Mouse (Mus musculus) limb, embryonic 13.5 days (tissue): ENCODE results near the gene Itga3. TPM values are rescaled to one million over a fixed set of nuclear protein-coding genes. Genes with fewer than 3 reads are reported as not detected.
A peak's percentile ranks its signal among the peaks of the same experiment; 100 is the strongest.

Experiments
- ATAC-seq: fragments of 200-750 bp; cut with Nextera tagmentation; 2 replicates; pipeline ENCODE4 v1.8.0; 2017; ENCODE audit warnings: low read depth, moderate number of reproducible peaks, moderate TSS enrichment; ENCODE audit not compliant: low FRiP score
- H3K27ac ChIP-seq: fragments of 300-500 bp; sonication (generic); 2 replicates; pipeline ENCODE4 v1.5.1; 2015; ENCODE audit warnings: inconsistent platforms, mild to moderate bottlenecking, moderate library complexity
- H3K27me3 ChIP-seq: fragments of 300-500 bp; sonication (generic); 2 replicates; pipeline ENCODE4 v1.6.1; 2015; ENCODE audit warnings: mild to moderate bottlenecking, inconsistent platforms
- H3K36me3 ChIP-seq: fragments of 300-500 bp; sonication (generic); 2 replicates; pipeline ENCODE4 v1.6.1; 2015; ENCODE audit warnings: inconsistent platforms, mild to moderate bottlenecking, moderate library complexity
- H3K4me1 ChIP-seq: fragments of 300-500 bp; sonication (generic); 2 replicates; pipeline ENCODE4 v1.6.1; 2015; ENCODE audit warnings: inconsistent platforms
- H3K4me2 ChIP-seq: fragments of 300-500 bp; sonication (generic); replicated peaks from 2 replicates; pipeline ENCODE4 v1.6.1; 2015; ENCODE audit warnings: inconsistent platforms, mild to moderate bottlenecking, moderate library complexity
- H3K4me3 ChIP-seq: fragments of 300-500 bp; sonication (generic); 2 replicates; pipeline ENCODE4 v1.5.1; 2015; ENCODE audit warnings: moderate library complexity, mild to moderate bottlenecking, inconsistent platforms
- H3K9ac ChIP-seq: fragments of 300-500 bp; sonication (generic); 2 replicates; pipeline ENCODE4 v1.6.1; 2015; ENCODE audit warnings: mild to moderate bottlenecking, inconsistent platforms
- H3K9me3 ChIP-seq: fragments of 300-500 bp; sonication (generic); 2 replicates; pipeline ENCODE4 v1.6.1; 2016; ENCODE audit warnings: inconsistent platforms
- WGBS: fragments of 180-500 bp; shearing (Covaris S2); methylation state at CpG from one replicate; pipeline ENCODE4 v1.1.7; 2015; 5-methylcytosine and 5-hydroxymethylcytosine counted together
- polyA plus RNA-seq: library from polyadenylated mRNA; unstranded; fragments of >200 nt; fragmentation: Nextera tagmentation; extraction: Ambion mirVana; gene quantifications from 2 replicates; pipeline ENCODE4 v1.2.1, GENCODE M21; 2015

Itga3 gene
- polyA plus RNA-seq, 1 experiment from 2014 or later, result 8.9 TPM

- H3K4me3 ChIP-seq, result peak overlapping the region; percentile 53
- H3K9ac ChIP-seq, result peak overlapping the region; percentile 68
- under 1% methylated on average over 42 of the region's 42 CpGs for WGBS
- peaks cover 81% of the 10 kb centered on the region for H3K27me3 ChIP-seq
- no peak overlapping the region for H3K27ac ChIP-seq
- peak overlapping the region; percentile 80 for H3K4me2 ChIP-seq
- no peaks in the 10 kb centered on the region for H3K9me3 ChIP-seq
- no peaks in the 10 kb centered on the region for H3K36me3 ChIP-seq
- H3K4me1 ChIP-seq, result peaks cover 37% of the 10 kb centered on the region
- no peak for ATAC-seq
Observed at GRCm38 (mm10) chr11:95076041-95076535, 513 bp downstream of the Itga3 start.

GRCm38 (mm10) chr11:95075197-95076040, 1.2 kb downstream of the Itga3 start:
- 9% methylated on average over 19 of the region's 19 CpGs for WGBS
- no peaks in the 10 kb centered on the region for H3K36me3 ChIP-seq
- no peak for ATAC-seq
- peaks cover 41% of the 10 kb centered on the region for H3K4me1 ChIP-seq
- H3K27ac ChIP-seq, result no peak overlapping the region
- H3K4me3 ChIP-seq, result peak overlapping the region; percentile 53
- H3K9me3 ChIP-seq, result no peaks in the 10 kb centered on the region
- peak overlapping the region; percentile 80 for H3K4me2 ChIP-seq
- H3K9ac ChIP-seq, result peak overlapping the region; percentile 68
- peaks cover 81% of the 10 kb centered on the region for H3K27me3 ChIP-seq

GRCm38 (mm10) chr11:95074694-95075093, 1.9 kb downstream of the Itga3 start:
- peak overlapping the region; percentile 53; the same call in 1 of the 2 replicates for H3K4me3 ChIP-seq
- peak overlapping the region; percentile 80 for H3K4me2 ChIP-seq
- no peak overlapping the region for H3K27ac ChIP-seq
- H3K27me3 ChIP-seq, result peaks cover 75% of the 10 kb centered on the region
- no peak for ATAC-seq
- no peak overlapping the region for H3K9ac ChIP-seq
- H3K36me3 ChIP-seq, result no peaks in the 10 kb centered on the region
- H3K9me3 ChIP-seq, result no peaks in the 10 kb centered on the region
- H3K4me1 ChIP-seq, result peaks cover 41% of the 10 kb centered on the region
- WGBS, result 66% methylated on average over 4 of the region's 4 CpGs

GRCm38 (mm10) chr11:95073835-95074234, 2.8 kb downstream of the Itga3 start:
- Histone ChIP-seq H3K36me3 (no peaks in the 10 kb centered on the region), H3K27ac (no peak overlapping the region), H3K27me3 (peaks cover 66% of the 10 kb centered on the region), H3K9me3 (no peaks in the 10 kb centered on the region), H3K4me3 (no peak overlapping the region), H3K4me2 (peak overlapping the region; percentile 80; the same call in 1 of the 2 replicates), H3K9ac (no peak overlapping the region), H3K4me1 (peaks cover 41% of the 10 kb centered on the region)
- WGBS, result 65% methylated on average over 4 of the region's 4 CpGs
- no peak for ATAC-seq

- peaks cover 56% of the 10 kb centered on the region for H3K27me3 ChIP-seq
- 69% methylated on average over 5 of the region's 5 CpGs for WGBS
- H3K9me3 ChIP-seq, result no peaks in the 10 kb centered on the region
- H3K36me3 ChIP-seq, result no peaks in the 10 kb centered on the region
- no peak overlapping the region for H3K4me3 ChIP-seq
- no peak overlapping the region for H3K9ac ChIP-seq
- H3K4me1 ChIP-seq, result peaks cover 41% of the 10 kb centered on the region
- no peak overlapping the region for H3K27ac ChIP-seq
- no peak overlapping the region for H3K4me2 ChIP-seq
- no peak for ATAC-seq
Observed at GRCm38 (mm10) chr11:95072804-95073203, 3.8 kb downstream of the Itga3 start.

GRCm38 (mm10) chr11:95072136-95072535, 4.5 kb downstream of the Itga3 start:
- Histone ChIP-seq H3K4me2 (no peak overlapping the region), H3K27ac (no peak overlapping the region), H3K36me3 (no peaks in the 10 kb centered on the region), H3K4me3 (no peak overlapping the region), H3K9ac (no peak overlapping the region), H3K27me3 (peaks cover 49% of the 10 kb centered on the region), H3K9me3 (no peaks in the 10 kb centered on the region), H3K4me1 (peaks cover 41% of the 10 kb centered on the region)
- ATAC-seq, result no peak
- WGBS, result 62% methylated on average over 8 of the region's 8 CpGs

- peaks cover 40% of the 10 kb centered on the region for H3K27me3 ChIP-seq
- no peaks in the 10 kb centered on the region for H3K9me3 ChIP-seq
- no peak for ATAC-seq
- H3K36me3 ChIP-seq, result no peaks in the 10 kb centered on the region
- H3K4me1 ChIP-seq, result peaks cover 38% of the 10 kb centered on the region
- WGBS, result 60% methylated on average over 7 of the region's 7 CpGs
- H3K4me2 ChIP-seq, result no peak overlapping the region
- no peak overlapping the region for H3K27ac ChIP-seq
- H3K4me3 ChIP-seq, result no peak overlapping the region
- H3K9ac ChIP-seq, result no peak overlapping the region
Observed at GRCm38 (mm10) chr11:95071266-95071665, 5.3 kb downstream of the Itga3 start.

GRCm38 (mm10) chr11:95070140-95071107, 6.2 kb downstream of the Itga3 start:
- ATAC-seq, result no peak
- Histone ChIP-seq H3K36me3 (no peaks in the 10 kb centered on the region), H3K4me2 (no peak overlapping the region), H3K27me3 (peaks cover 32% of the 10 kb centered on the region), H3K27ac (0 out of 2 replicates have a peak overlapping the region, but pooled peaks have one; percentile 15), H3K9me3 (no peaks in the 10 kb centered on the region), H3K4me3 (no peak overlapping the region), H3K9ac (0 out of 2 replicates have a peak overlapping the region, but pooled peaks have one; percentile 21), H3K4me1 (peaks cover 30% of the 10 kb centered on the region)
- WGBS, result 65% methylated on average over 8 of the region's 8 CpGs

GRCm38 (mm10) chr11:95069226-95069957, 7.2 kb downstream of the Itga3 start:
- Histone ChIP-seq H3K27ac (no peak overlapping the region), H3K4me2 (no peak overlapping the region), H3K9ac (no peak overlapping the region), H3K4me1 (0 out of 2 replicates have a peak, but pooled peaks cover 22% of the 10 kb centered on the region), H3K9me3 (no peaks in the 10 kb centered on the region), H3K36me3 (no peaks in the 10 kb centered on the region), H3K27me3 (peaks cover 22% of the 10 kb centered on the region), H3K4me3 (no peak overlapping the region)
- WGBS, result 81% methylated on average over 10 of the region's 10 CpGs
- no peak for ATAC-seq

- Histone ChIP-seq H3K4me2 (peak overlapping the region; percentile 50), H3K27me3 (peaks cover 26% of the 10 kb centered on the region; the same call in 1 of the 2 replicates), H3K4me1 (peaks cover 11% of the 10 kb centered on the region), H3K4me3 (no peak overlapping the region), H3K27ac (no peak overlapping the region), H3K9ac (no peak overlapping the region), H3K36me3 (no peaks in the 10 kb centered on the region), H3K9me3 (no peaks in the 10 kb centered on the region)
- WGBS, result 30% methylated on average over 19 of the region's 19 CpGs
- ATAC-seq, result peak; percentile 54; the same call in 1 of the 2 replicates
Observed at GRCm38 (mm10) chr11:95056768-95057501, 19.7 kb downstream of the Itga3 start.

GRCm38 (mm10) chr11:95053062-95053461, 23.5 kb downstream of the Itga3 start:
- 63% methylated on average over 9 of the region's 9 CpGs for WGBS
- peaks cover 24% of the 10 kb centered on the region; the same call in 1 of the 2 replicates for H3K27me3 ChIP-seq
- H3K36me3 ChIP-seq, result no peaks in the 10 kb centered on the region
- no peak overlapping the region for H3K27ac ChIP-seq
- ATAC-seq, result no peak
- no peak overlapping the region for H3K4me2 ChIP-seq
- H3K4me1 ChIP-seq, result peaks cover 11% of the 10 kb centered on the region
- no peaks in the 10 kb centered on the region for H3K9me3 ChIP-seq
- H3K9ac ChIP-seq, result no peak overlapping the region
- H3K4me3 ChIP-seq, result no peak overlapping the region
